Mouse (Mus musculus): ENCODE data around the gene Nat14. TPM values are rescaled to one million over a fixed set of nuclear protein-coding genes. Genes with fewer than 3 reads are reported as not detected.

Nat14 gene
- total and polyA plus RNA-seq, 2 experiments from 2014 or later: 3.6 to 4.2 TPM

GRCm38 (mm10) chr7:4886680-4887079 is 35.1 kb upstream of the Nat14 start:
- H3K4me2 ChIP-seq (ENCODE audit: low read depth, low read length): no peak overlapping the region
- no peak overlapping the region for H3K4me3 ChIP-seq (ENCODE audit: low read depth, low read length)
- no peak for ATAC-seq (ENCODE audit: insufficient read depth, low read depth)
- no peak overlapping the region for H3K9ac ChIP-seq (replicated peaks; ENCODE audit: low read depth, low read length)
- WGBS: 53% methylated on average over 4 of the region's 4 CpGs
- H3K27ac ChIP-seq (ENCODE audit: low read depth): no peak overlapping the region
- no peaks in the 10 kb centered on the region for H3K27me3 ChIP-seq (ENCODE audit: control insufficient read depth, insufficient read depth, low read length)
- no peaks in the 10 kb centered on the region for H3K4me1 ChIP-seq (ENCODE audit: control insufficient read depth, insufficient read depth)
- 0 out of 2 replicates have a peak, but pooled peaks cover 2% of the 10 kb centered on the region for H3K36me3 ChIP-seq (replicated peaks; ENCODE audit: control insufficient read depth, insufficient read depth, low read length)
- TF ChIP-seq CTCF (IDR thresholded peaks at IDR 0.05; ENCODE audit: low read depth): no peak
- TF ChIP-seq EP300 (IDR thresholded peaks at IDR 0.05; ENCODE audit: low read depth): no peak
- no peaks in the 10 kb centered on the region for H3K9me3 ChIP-seq (replicated peaks; ENCODE audit: control insufficient read depth, low read length)
- no peak for DNase-seq (ENCODE audit: low spot score)

GRCm38 (mm10) chr7:4895186-4895585 is 26.6 kb upstream of the Nat14 start:
- H3K9me3 ChIP-seq (replicated peaks; ENCODE audit: control insufficient read depth, low read length): no peaks in the 10 kb centered on the region
- no peak for TF ChIP-seq EP300 (IDR thresholded peaks at IDR 0.05; ENCODE audit: low read depth)
- no peak for TF ChIP-seq CTCF (IDR thresholded peaks at IDR 0.05; ENCODE audit: low read depth)
- no peak overlapping the region for H3K27ac ChIP-seq (ENCODE audit: low read depth)
- ATAC-seq (ENCODE audit: insufficient read depth, low read depth) (no peak), DNase-seq (ENCODE audit: low spot score) (no peak)
- H3K36me3 ChIP-seq (replicated peaks; ENCODE audit: control insufficient read depth, insufficient read depth, low read length): 0 out of 2 replicates have a peak, but pooled peaks cover 6% of the 10 kb centered on the region
- WGBS: 50% methylated on average over 11 of the region's 11 CpGs
- no peak overlapping the region for H3K4me2 ChIP-seq (ENCODE audit: low read depth, low read length)
- H3K4me1 ChIP-seq (ENCODE audit: control insufficient read depth, insufficient read depth): peaks cover 10% of the 10 kb centered on the region; the same call in 1 of the 2 replicates
- H3K9ac ChIP-seq (replicated peaks; ENCODE audit: low read depth, low read length): no peak overlapping the region
- no peaks in the 10 kb centered on the region for H3K27me3 ChIP-seq (ENCODE audit: control insufficient read depth, insufficient read depth, low read length)
- no peak overlapping the region for H3K4me3 ChIP-seq (ENCODE audit: low read depth, low read length)

- no peak for TF ChIP-seq EP300 (IDR thresholded peaks at IDR 0.05; ENCODE audit: low read depth)
- no peak for TF ChIP-seq CTCF (IDR thresholded peaks at IDR 0.05; ENCODE audit: low read depth)
- H3K9me3 ChIP-seq (replicated peaks; ENCODE audit: control insufficient read depth, low read length): no peaks in the 10 kb centered on the region
- H3K4me3 ChIP-seq (ENCODE audit: low read depth, low read length): peak overlapping the region; percentile 30
- peak; percentile 39 for DNase-seq (ENCODE audit: low spot score)
- ATAC-seq (ENCODE audit: insufficient read depth, low read depth): peak; percentile 27; the same call in 1 of the 2 replicates
- H3K9ac ChIP-seq (replicated peaks; ENCODE audit: low read depth, low read length): peak overlapping the region; percentile 38
- peaks cover 10% of the 10 kb centered on the region; the same call in 1 of the 2 replicates for H3K4me1 ChIP-seq (ENCODE audit: control insufficient read depth, insufficient read depth)
- no peaks in the 10 kb centered on the region for H3K27me3 ChIP-seq (ENCODE audit: control insufficient read depth, insufficient read depth, low read length)
- H3K4me2 ChIP-seq (ENCODE audit: low read depth, low read length): peak overlapping the region; percentile 63
- H3K36me3 ChIP-seq (replicated peaks; ENCODE audit: control insufficient read depth, insufficient read depth, low read length): no peaks in the 10 kb centered on the region
- H3K27ac ChIP-seq (ENCODE audit: low read depth): peak overlapping the region; percentile 75
- WGBS: 23% methylated on average over 16 of the region's 18 CpGs
Measured at GRCm38 (mm10) chr7:4898851-4899648, 22.8 kb upstream of the Nat14 start.

- Histone ChIP-seq H3K4me2 (ENCODE audit: low read depth, low read length) (peak overlapping the region; percentile 63), H3K36me3 (replicated peaks; ENCODE audit: control insufficient read depth, insufficient read depth, low read length) (no peaks in the 10 kb centered on the region), H3K9me3 (replicated peaks; ENCODE audit: control insufficient read depth, low read length) (no peaks in the 10 kb centered on the region), H3K27me3 (ENCODE audit: control insufficient read depth, insufficient read depth, low read length) (no peaks in the 10 kb centered on the region), H3K4me3 (ENCODE audit: low read depth, low read length) (peak overlapping the region; percentile 30), H3K4me1 (ENCODE audit: control insufficient read depth, insufficient read depth) (peaks cover 10% of the 10 kb centered on the region; the same call in 1 of the 2 replicates), H3K9ac (replicated peaks; ENCODE audit: low read depth, low read length) (peak overlapping the region; percentile 39), H3K27ac (ENCODE audit: low read depth) (peak overlapping the region; percentile 75)
- ATAC-seq (ENCODE audit: insufficient read depth, low read depth) (peak; percentile 86), DNase-seq (ENCODE audit: low spot score) (peak; percentile 88)
- WGBS: 8% methylated on average over 19 of the region's 19 CpGs
- TF ChIP-seq EP300 (IDR thresholded peaks at IDR 0.05; ENCODE audit: low read depth) (no peak), CTCF (IDR thresholded peaks at IDR 0.05; ENCODE audit: low read depth) (0 out of 2 replicates have a peak, but pooled peaks have one; percentile 1)
Measured at GRCm38 (mm10) chr7:4899649-4900522, 21.9 kb upstream of the Nat14 start.

- ATAC-seq (ENCODE audit: insufficient read depth, low read depth) (no peak), DNase-seq (ENCODE audit: low spot score) (no peak)
- Histone ChIP-seq H3K4me3 (ENCODE audit: low read depth, low read length) (peak overlapping the region; percentile 30), H3K27me3 (ENCODE audit: control insufficient read depth, insufficient read depth, low read length) (no peaks in the 10 kb centered on the region), H3K9me3 (replicated peaks; ENCODE audit: control insufficient read depth, low read length) (no peaks in the 10 kb centered on the region), H3K36me3 (replicated peaks; ENCODE audit: control insufficient read depth, insufficient read depth, low read length) (no peaks in the 10 kb centered on the region), H3K9ac (replicated peaks; ENCODE audit: low read depth, low read length) (peak overlapping the region; percentile 39; the same call in 1 of the 2 replicates), H3K4me2 (ENCODE audit: low read depth, low read length) (peak overlapping the region; percentile 63), H3K4me1 (ENCODE audit: control insufficient read depth, insufficient read depth) (peaks cover 10% of the 10 kb centered on the region; the same call in 1 of the 2 replicates), H3K27ac (ENCODE audit: low read depth) (peak overlapping the region; percentile 75)
- 18% methylated on average over 11 of the region's 11 CpGs for WGBS
- TF ChIP-seq EP300 (IDR thresholded peaks at IDR 0.05; ENCODE audit: low read depth) (no peak), CTCF (IDR thresholded peaks at IDR 0.05; ENCODE audit: low read depth) (no peak)
Measured at GRCm38 (mm10) chr7:4900523-4900851, 21.3 kb upstream of the Nat14 start.
